Mouse (Mus musculus) bone marrow, adult 2 months (tissue): ENCODE results near the gene Rell1.

ENCODE experiments used
- CTCF ChIP-seq: fragments of 200-500 bp; IDR thresholded peaks from 2 replicates; pipeline ENCODE4 v1.5.1; 2011; ENCODE audit warnings: low read length, control low read depth; ENCODE audit not compliant: control insufficient read depth, insufficient read depth
- POLR2A ChIP-seq: fragments of 200-500 bp; IDR thresholded peaks from 2 replicates; pipeline ENCODE4 v1.6.1; 2011; ENCODE audit warnings: low read depth, mild to moderate bottlenecking, control low read depth, low read length, borderline replicate concordance; ENCODE audit not compliant: control insufficient read depth

GRCm38 (mm10) chr5:64012596-64013366, 44.1 kb upstream of the Rell1 start:
- TF ChIP-seq CTCF = no peak
- no peak for TF ChIP-seq POLR2A
